Comparison of ENCODE assay signal across 9 mouse cellular contexts in the genomic region with DNA sequence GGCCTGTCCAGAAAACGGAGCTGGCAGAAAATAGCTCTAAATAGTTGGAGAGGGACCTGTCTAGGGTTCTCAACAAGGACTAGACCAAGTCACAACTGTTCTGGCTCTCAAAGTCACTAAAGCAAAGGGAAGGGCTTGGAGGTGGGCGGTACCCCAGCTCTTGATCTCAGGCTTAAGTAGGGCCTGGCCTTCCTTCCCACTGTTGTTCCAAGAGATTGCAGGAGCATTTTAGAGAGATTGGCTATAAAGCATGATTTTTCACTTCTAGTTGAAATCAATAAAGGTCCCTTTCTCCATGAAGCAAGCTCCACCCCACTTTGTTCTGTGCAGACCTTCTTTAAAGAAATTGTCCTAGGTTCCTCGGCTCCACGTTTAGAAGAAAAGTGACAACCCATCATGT. TPM values are rescaled to one million over a fixed set of nuclear protein-coding genes. Genes with fewer than 3 reads are reported as not detected.
DNase-seq lines count a peak whose midpoint lies in the region; ATAC-seq and TF ChIP-seq lines count a peak whose summit lies in the region.
"Had no signal": no experiment of that assay in that cellular context is flagged by ENCODE, and none has a peak within 500 bp of the region (broad histone marks: within the 10 kb centered on the region; RNA-seq: fewer than 3 reads in every experiment).

No protein-coding gene starts in this region.

- H3K79me2 ChIP-seq in macrophage (ENCODE audit: inconsistent target): peaks cover 21% of the 10 kb centered on the region

- peak overlapping the region; percentile 91 for H3K9ac ChIP-seq in ES-Bruce4 (ENCODE audit: low read depth, poor library complexity, severe bottlenecking)
- H3K9ac ChIP-seq in forebrain, embryonic 15.5 days (replicated peaks): peak overlapping the region; percentile 67

- no peak for TF ChIP-seq EP300 in ES-Bruce4 (IDR thresholded peaks at IDR 0.05; ENCODE audit: insufficient read depth, low read depth, low read length)

- H3K9me3 ChIP-seq in heart, embryonic 10.5 days: no peaks in the 10 kb centered on the region
- no peaks in the 10 kb centered on the region for H3K9me3 ChIP-seq in ES-Bruce4 (replicated peaks; ENCODE audit: control insufficient read depth, insufficient read depth, low read length, poor library complexity, severe bottlenecking)
- no peaks in the 10 kb centered on the region for H3K9me3 ChIP-seq in forebrain, embryonic 15.5 days

- intact Hi-C loops in heart, postnatal 14 days (cut with DNase I): no loop called here

- no peaks in the 10 kb centered on the region for H3K36me3 ChIP-seq in heart, embryonic 10.5 days
- no peaks in the 10 kb centered on the region for H3K36me3 ChIP-seq in ES-Bruce4 (ENCODE audit: control insufficient read depth, insufficient read depth, low read length, poor library complexity, severe bottlenecking)
- H3K36me3 ChIP-seq in forebrain, embryonic 15.5 days: no peaks in the 10 kb centered on the region
- no peaks in the 10 kb centered on the region for H3K36me3 ChIP-seq in macrophage (ENCODE audit: inconsistent target)

- no peak for TF ChIP-seq POLR2A in ES-Bruce4 (IDR thresholded peaks at IDR 0.05; ENCODE audit: insufficient read depth, low read length)

- peaks cover 13% of the 10 kb centered on the region for H3K27me3 ChIP-seq in heart, embryonic 10.5 days (ENCODE audit: insufficient read depth, poor library complexity, severe bottlenecking)
- H3K27me3 ChIP-seq in ES-Bruce4 (ENCODE audit: control insufficient read depth, insufficient read depth, low read length, poor library complexity, severe bottlenecking): no peaks in the 10 kb centered on the region
- H3K27me3 ChIP-seq in forebrain, embryonic 15.5 days: no peaks in the 10 kb centered on the region

- WGBS in heart, embryonic 10.5 days: 50% methylated on average over 4 of the region's 4 CpGs
- 68% methylated on average over 4 of the region's 4 CpGs for WGBS in forebrain, embryonic 15.5 days
- WGBS in macrophage (ENCODE audit: missing documents): 43% methylated on average over 4 of the region's 4 CpGs

- no peak for ATAC-seq in forebrain, embryonic 15.5 days (replicated peaks)
- no peak for ATAC-seq in granulocyte monocyte progenitor cell, adult 5-6 weeks (replicated peaks; ENCODE audit: poor library complexity, severe bottlenecking)

- H3K27ac ChIP-seq in heart, embryonic 10.5 days: peak overlapping the region; percentile 97
- H3K27ac ChIP-seq in ES-Bruce4 (ENCODE audit: insufficient read depth, low read length) (peak overlapping the region; percentile 65; the same call in 1 of the 2 replicates), macrophage (peak overlapping the region; percentile 55)
- H3K27ac ChIP-seq in forebrain, embryonic 15.5 days (replicated peaks): peak overlapping the region; percentile 65

- peak overlapping the region; percentile 89 for H3K4me3 ChIP-seq in heart, embryonic 10.5 days
- H3K4me3 ChIP-seq in ES-Bruce4 (ENCODE audit: low read depth, low read length) (peak overlapping the region; percentile 83), macrophage (ENCODE audit: inconsistent target) (peak overlapping the region; percentile 55)
- peak overlapping the region; percentile 97 for H3K4me3 ChIP-seq in forebrain, embryonic 15.5 days

- H3K4me2 ChIP-seq in forebrain, embryonic 15.5 days (replicated peaks): peak overlapping the region; percentile 88

- H3K4me1 ChIP-seq in heart, embryonic 10.5 days: peaks cover 23% of the 10 kb centered on the region
- H3K4me1 ChIP-seq in ES-Bruce4 (ENCODE audit: control insufficient read depth, insufficient read depth, low read length): peaks cover 2% of the 10 kb centered on the region
- H3K4me1 ChIP-seq in forebrain, embryonic 15.5 days: peaks cover 14% of the 10 kb centered on the region

- no peak for DNase-seq in heart, embryonic 10.5 days (ENCODE audit: low spot score)
- no peak for DNase-seq in heart, postnatal 14 days
- DNase-seq in spleen, postnatal 10 days (ENCODE audit: low spot score in 2 of 2): no peak
- DNase-seq in embryo, embryonic 11 days: no peak

- TF ChIP-seq CTCF in ES-Bruce4 (IDR thresholded peaks at IDR 0.05; ENCODE audit: low read depth, low read length): no peak

RNA-seq across cellular contexts. Expression of gene Pkmyt1, which starts 0.7 kb away (rescaled TPM):
- 46.5 and 53.2 TPM in 2 replicates for polyA plus RNA-seq in heart, embryonic 10.5 days (2016; fragmentation: Nextera tagmentation; extraction: Ambion mirVana)
- total RNA-seq in heart, postnatal 14 days (2021): 1 to 10 TPM; 3.1 to 3.6 TPM
- polyA plus RNA-seq in ES-Bruce4 (2011; ENCODE audit: insufficient read depth, insufficient read length, low read depth, missing spikeins) (26.5 and 27.7 TPM in 2 replicates), macrophage (2018) (2.0 to 9.0 TPM (median 2.7 TPM) in 3 replicates)
- 26.7 and 28.4 TPM in 2 replicates for polyA plus RNA-seq in forebrain, embryonic 15.5 days (2015; fragmentation: Nextera tagmentation; extraction: Ambion mirVana)
- 10 to 100 TPM in 25 of 26 experiments, 1 to 10 TPM in 1; 9.8 to 76.9 (median 19.4) TPM for total RNA-seq in macrophage (2018; cell fraction: chromatin; rRNA removed)
- 1 to 10 TPM; 1.5 to 6.5 (median 3.1) TPM for total RNA-seq in macrophage (2018; cell fraction: cytosol; rRNA removed)
- 10 to 100 TPM in 21 of 26 experiments, 1 to 10 TPM in 5; 4.2 to 84.4 (median 15.9) TPM for total RNA-seq in macrophage (2018; cell fraction: nucleus; rRNA removed)
- 63.7 and 86.7 TPM in 2 replicates for total RNA-seq in granulocyte monocyte progenitor cell, adult 5-6 weeks (2014; fragmentation: Nextera tagmentation)
- total RNA-seq in granulocyte monocyte progenitor cell, adult 5-6 weeks (2017): 22.0 and 24.3 TPM in 2 replicates

RNA-seq across cellular contexts. Expression of gene 1520401A03Rik, which starts 2.9 kb away (rescaled TPM):
- polyA plus RNA-seq in heart, embryonic 10.5 days (2016; fragmentation: Nextera tagmentation; extraction: Ambion mirVana): not detected in 2 replicates
- not detected for total RNA-seq in heart, postnatal 14 days (2021)
- polyA plus RNA-seq in ES-Bruce4 (2011; ENCODE audit: insufficient read depth, insufficient read length, low read depth, missing spikeins) (3.6 and 4.1 TPM in 2 replicates), macrophage (2018) (not detected in 3 replicates)
- polyA plus RNA-seq in forebrain, embryonic 15.5 days (2015; fragmentation: Nextera tagmentation; extraction: Ambion mirVana): not detected in 2 replicates
- 1 to 10 TPM in 1 of 26 experiments, under 1 TPM in 21, not detected in 4; 0.20 to 1.5 (median 0.35) TPM for total RNA-seq in macrophage (2018; cell fraction: chromatin; rRNA removed)
- under 1 TPM in 1 of 26 experiments, not detected in 25; 0.29 TPM for total RNA-seq in macrophage (2018; cell fraction: cytosol; rRNA removed)
- total RNA-seq in macrophage (2018; cell fraction: nucleus; rRNA removed): under 1 TPM in 6 of 26 experiments, not detected in 20; 0.19 to 0.98 (median 0.27) TPM
- not detected in 2 replicates for total RNA-seq in granulocyte monocyte progenitor cell, adult 5-6 weeks (2014; fragmentation: Nextera tagmentation)
- total RNA-seq in granulocyte monocyte progenitor cell, adult 5-6 weeks (2017): not detected in 2 replicates
- polyA plus RNA-seq: Patski had no signal

RNA-seq across cellular contexts. Expression of gene Paqr4, which starts 15.2 kb away (rescaled TPM):
- 8.7 and 9.3 TPM in 2 replicates for polyA plus RNA-seq in heart, embryonic 10.5 days (2016; fragmentation: Nextera tagmentation; extraction: Ambion mirVana)
- 10 to 100 TPM; 21.8 to 23.4 TPM for total RNA-seq in heart, postnatal 14 days (2021)
- 2.4 and 2.7 TPM in 2 replicates for polyA plus RNA-seq in ES-Bruce4 (2011; ENCODE audit: insufficient read depth, insufficient read length, low read depth, missing spikeins)
- polyA plus RNA-seq in forebrain, embryonic 15.5 days (2015; fragmentation: Nextera tagmentation; extraction: Ambion mirVana): 39.4 and 39.7 TPM in 2 replicates
- total RNA-seq in macrophage (2018; cell fraction: chromatin; rRNA removed): 1 to 10 TPM in 11 of 26 experiments, under 1 TPM in 10, not detected in 5; 0.31 to 2.7 (median 1.1) TPM
- total RNA-seq in macrophage (2018; cell fraction: cytosol; rRNA removed): 10 to 100 TPM in 5 of 26 experiments, 1 to 10 TPM in 21; 4.3 to 15.4 (median 6.9) TPM
- 10 to 100 TPM in 1 of 26 experiments, 1 to 10 TPM in 25; 1.1 to 10.5 (median 3.6) TPM for total RNA-seq in macrophage (2018; cell fraction: nucleus; rRNA removed)
- 6.4 to 12.8 TPM (median 6.5 TPM) in 3 replicates for polyA plus RNA-seq in macrophage (2018)
- 0.69 and 2.4 TPM in 2 replicates for total RNA-seq in granulocyte monocyte progenitor cell, adult 5-6 weeks (2014; fragmentation: Nextera tagmentation)
- total RNA-seq in granulocyte monocyte progenitor cell, adult 5-6 weeks (2017): 2.2 and 2.5 TPM in 2 replicates

RNA-seq across cellular contexts. Expression of gene Kremen2, which starts 20.2 kb away (rescaled TPM):
- 0.43 and 1.9 TPM in 2 replicates for polyA plus RNA-seq in heart, embryonic 10.5 days (2016; fragmentation: Nextera tagmentation; extraction: Ambion mirVana)
- total RNA-seq in heart, postnatal 14 days (2021): not detected
- polyA plus RNA-seq in ES-Bruce4 (2011; ENCODE audit: insufficient read depth, insufficient read length, low read depth, missing spikeins) (0.57 and 1.4 TPM in 2 replicates), macrophage (2018) (not detected in 3 replicates)
- 0.48 and 0.50 TPM in 2 replicates for polyA plus RNA-seq in forebrain, embryonic 15.5 days (2015; fragmentation: Nextera tagmentation; extraction: Ambion mirVana)
- total RNA-seq in macrophage (2018; cell fraction: chromatin; rRNA removed): not detected
- total RNA-seq in macrophage (2018; cell fraction: cytosol; rRNA removed): not detected
- total RNA-seq in macrophage (2018; cell fraction: nucleus; rRNA removed): not detected
- total RNA-seq in granulocyte monocyte progenitor cell, adult 5-6 weeks (2014; fragmentation: Nextera tagmentation): not detected in 2 replicates
- not detected in 2 replicates for total RNA-seq in granulocyte monocyte progenitor cell, adult 5-6 weeks (2017)
- polyA plus RNA-seq: Patski had no signal

RNA-seq across cellular contexts. Expression of gene Cldn9, which starts 41.7 kb away (rescaled TPM):
- polyA plus RNA-seq in heart, embryonic 10.5 days (2016; fragmentation: Nextera tagmentation; extraction: Ambion mirVana): 0.76 and 2.4 TPM in 2 replicates
- not detected for total RNA-seq in heart, postnatal 14 days (2021)
- 1.7 and 2.9 TPM in 2 replicates for polyA plus RNA-seq in ES-Bruce4 (2011; ENCODE audit: insufficient read depth, insufficient read length, low read depth, missing spikeins)
- 1.2 TPM in 2 replicates for polyA plus RNA-seq in forebrain, embryonic 15.5 days (2015; fragmentation: Nextera tagmentation; extraction: Ambion mirVana)
- not detected for total RNA-seq in macrophage (2018; cell fraction: chromatin; rRNA removed)
- not detected for total RNA-seq in macrophage (2018; cell fraction: cytosol; rRNA removed)
- not detected for total RNA-seq in macrophage (2018; cell fraction: nucleus; rRNA removed)
- polyA plus RNA-seq in macrophage (2018): not detected in 3 replicates
- not detected in 2 replicates for total RNA-seq in granulocyte monocyte progenitor cell, adult 5-6 weeks (2014; fragmentation: Nextera tagmentation)
- not detected in 2 replicates for total RNA-seq in granulocyte monocyte progenitor cell, adult 5-6 weeks (2017)
